Mouse (Mus musculus) cerebral cortex, adult 2 months (tissue): Measurements from ENCODE around the gene Acbd6.

Source experiments
- WGBS: fragments of 180-500 bp; shearing (Covaris S2); methylation state at CpG from one replicate; pipeline ENCODE4 v1.1.7; 2018; 5-methylcytosine and 5-hydroxymethylcytosine counted together

Gene Acbd6

GRCm38 (mm10) chr1:155722185-155722584, 164.3 kb downstream of the Acbd6 start:
- WGBS = 4% methylated on average over 13 of the region's 13 CpGs

DNA sequence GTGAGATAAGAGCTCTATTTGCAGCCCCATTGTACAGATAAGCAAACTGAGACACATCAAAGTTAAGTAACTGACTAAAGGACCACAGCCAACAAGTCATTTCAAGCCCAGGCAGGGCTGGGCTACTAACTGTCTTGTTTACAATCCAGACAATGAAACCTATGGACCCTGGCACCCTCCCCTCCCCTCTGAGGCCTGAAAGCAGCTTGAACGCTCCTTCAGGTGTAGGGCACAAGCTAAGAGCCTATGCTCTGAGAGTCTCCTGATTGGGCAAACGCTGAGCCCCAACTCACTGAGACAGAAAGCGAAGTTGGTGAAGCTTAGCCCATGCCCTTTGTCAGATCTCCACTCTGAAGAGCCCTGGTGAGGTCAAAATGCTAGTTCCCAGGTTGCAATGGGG, 166.4 kb downstream of the Acbd6 start:
- WGBS = 92% methylated on average over 3 of the region's 3 CpGs

DNA sequence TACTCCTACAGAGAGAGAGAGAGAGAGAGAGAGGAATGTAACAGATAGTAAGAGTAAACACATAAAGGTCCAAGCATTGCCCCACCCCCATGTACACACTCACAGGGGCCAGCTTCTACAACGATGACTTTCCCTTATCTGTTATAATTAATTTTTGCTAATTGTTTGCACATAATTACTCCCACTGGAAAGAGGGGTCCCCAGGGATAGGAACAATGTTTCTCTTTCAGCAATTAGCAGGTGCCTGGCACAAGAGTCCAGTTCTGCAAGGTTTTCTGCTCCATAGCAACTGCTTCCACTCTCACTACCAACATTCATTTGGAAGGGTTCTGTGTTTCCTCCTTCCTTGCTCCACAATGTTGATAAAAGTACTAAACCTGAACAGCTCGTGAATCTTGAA, 168.0 kb downstream of the Acbd6 start:
- 43% methylated on average over 2 of the region's 2 CpGs for WGBS

- WGBS = 61% methylated on average over 10 of the region's 10 CpGs
These were observed 169.9 kb downstream of the Acbd6 start for GRCm38 (mm10) chr1:155727830-155728229.

- WGBS = 9% methylated on average over 23 of the region's 23 CpGs
These were observed 171.3 kb downstream of the Acbd6 start for GRCm38 (mm10) chr1:155729113-155729795.

- WGBS = 17% methylated on average over 2 of the region's 2 CpGs
These were observed 173.2 kb downstream of the Acbd6 start for GRCm38 (mm10) chr1:155731156-155731555.

DNA sequence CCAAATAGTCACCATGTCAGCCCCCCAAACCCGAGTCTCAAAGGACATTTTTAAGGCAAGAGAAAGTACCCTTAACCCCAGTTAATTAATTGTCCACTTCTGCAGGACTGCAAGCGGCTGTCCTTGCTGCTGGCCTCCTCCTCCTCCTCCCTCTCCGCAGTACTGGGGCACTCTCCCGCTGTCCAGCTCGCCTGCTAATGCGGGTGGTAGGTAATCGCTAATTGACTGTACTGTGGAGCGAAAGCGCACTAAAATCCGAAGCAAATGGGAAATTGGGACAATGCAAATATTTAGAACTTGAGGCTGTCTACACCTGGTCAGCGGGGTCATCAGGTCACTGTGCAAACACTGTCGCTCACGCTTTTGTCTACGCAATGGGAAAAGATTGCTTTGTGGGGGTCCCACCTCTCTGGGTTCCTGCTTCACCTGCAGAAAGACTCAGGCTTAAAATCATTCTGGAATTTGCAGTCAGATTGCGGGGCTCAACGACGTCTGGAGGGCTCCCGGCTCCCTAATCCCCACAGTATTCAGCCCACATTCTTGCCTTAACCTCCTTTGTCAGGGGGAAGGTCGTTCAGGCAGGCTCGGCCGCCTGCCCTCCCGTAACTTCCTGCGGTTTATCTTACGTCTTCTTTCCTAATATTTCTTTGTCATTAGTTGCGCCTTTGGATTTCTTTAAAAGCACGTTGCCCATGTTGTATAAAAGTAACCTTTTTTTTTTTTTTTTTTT, 178.3 kb downstream of the Acbd6 start:
- WGBS = 5% methylated on average over 26 of the region's 26 CpGs

DNA sequence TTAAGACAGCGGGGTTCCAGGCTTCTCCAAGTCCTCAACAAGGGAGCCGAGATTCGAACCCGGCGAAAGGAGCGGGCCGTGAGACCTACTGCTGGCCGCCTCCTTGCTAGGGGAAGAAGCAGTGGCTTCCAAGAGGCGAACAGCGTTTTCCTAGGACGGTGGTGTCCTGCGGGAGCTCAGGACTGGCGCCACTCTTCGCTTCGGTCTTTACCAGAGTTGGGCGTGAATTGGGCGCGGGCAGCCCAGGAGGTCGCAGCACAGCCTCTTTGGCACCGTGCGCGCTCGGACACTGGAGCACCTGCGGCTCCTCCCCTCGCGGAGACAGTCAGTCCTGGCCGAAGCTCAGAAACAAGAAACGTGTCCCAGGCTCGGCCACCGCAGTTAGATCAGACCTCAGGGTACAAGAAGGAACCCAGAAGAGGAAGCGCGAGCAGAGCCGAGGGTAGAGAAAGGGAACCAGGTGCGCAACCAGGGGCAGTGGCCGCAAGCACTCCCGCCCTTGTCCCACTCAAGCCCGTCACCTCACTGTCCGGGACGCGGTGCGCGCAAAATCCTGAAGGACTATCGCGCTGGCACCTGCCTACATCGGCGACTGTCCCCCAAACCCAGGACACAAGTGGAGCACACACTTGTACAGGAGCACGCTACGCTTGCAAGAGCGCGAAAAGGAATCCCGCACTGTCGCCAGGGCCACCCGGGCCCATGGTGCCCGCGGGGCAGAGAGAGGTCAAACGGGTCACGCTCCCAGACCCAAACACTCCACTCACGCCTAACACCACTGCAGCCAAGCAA, 179.3 kb downstream of the Acbd6 start:
- 1% methylated on average over 58 of the region's 58 CpGs for WGBS

DNA sequence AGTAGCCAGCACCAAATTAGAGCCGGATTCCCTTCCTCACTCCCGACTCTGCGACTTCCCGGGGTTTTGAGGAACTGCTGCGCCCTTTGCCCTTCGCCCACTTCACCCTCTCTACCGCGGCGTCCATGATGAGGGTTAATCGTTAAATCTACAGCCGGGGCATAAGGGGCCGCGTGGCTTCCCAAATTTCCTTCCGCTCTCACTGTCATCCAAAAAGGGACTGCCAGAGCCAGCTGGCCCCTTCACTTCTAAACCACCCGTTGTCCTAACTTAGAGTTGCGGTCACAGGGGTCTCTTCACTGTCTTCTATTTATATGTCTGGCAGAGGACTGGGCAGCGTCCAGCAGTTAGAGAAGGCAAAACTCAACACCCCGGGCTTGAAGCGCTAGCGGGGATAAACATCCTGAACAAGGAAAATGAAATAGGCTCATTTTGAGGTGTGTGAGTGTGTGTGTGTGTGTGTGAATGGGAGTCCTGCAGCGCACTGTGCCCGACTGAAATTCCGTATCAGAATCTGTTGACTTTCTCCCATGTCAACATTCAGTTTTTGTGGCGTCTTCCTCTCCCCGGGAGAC, 180.0 kb downstream of the Acbd6 start:
- 2% methylated on average over 25 of the region's 25 CpGs for WGBS
